12 mouse cellular contexts compared by ENCODE assay signal in the genomic region with DNA sequence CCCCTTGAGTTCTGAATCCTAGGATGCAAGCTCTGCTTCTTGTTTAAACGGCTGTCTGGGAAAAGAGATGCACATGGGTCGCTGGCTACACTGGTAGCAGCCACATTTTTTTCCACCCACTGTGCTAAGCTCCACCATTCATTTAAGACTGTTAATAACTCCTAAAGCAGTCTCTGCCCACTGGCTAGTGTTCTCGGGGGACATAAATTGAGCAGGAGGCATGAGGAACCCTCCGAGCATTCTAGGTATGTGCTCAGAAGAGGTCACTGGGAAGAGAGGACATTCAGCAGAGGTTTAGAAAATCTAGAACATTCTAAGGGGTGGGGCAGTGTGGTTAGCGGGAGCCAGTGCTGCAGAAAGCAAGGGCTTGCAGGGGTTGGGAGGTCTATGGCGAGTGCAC. TPM values are rescaled to one million over a fixed set of nuclear protein-coding genes. Genes with fewer than 3 reads are reported as not detected.
DNase-seq lines count a peak whose midpoint lies in the region; ATAC-seq and TF ChIP-seq lines count a peak whose summit lies in the region.
"Had no signal": no experiment of that assay in that cellular context is flagged by ENCODE, and none has a peak within 500 bp of the region (broad histone marks: within the 10 kb centered on the region; RNA-seq: fewer than 3 reads in every experiment).

No protein-coding gene starts in this region.

- no peak for ATAC-seq in heart, embryonic 15.5 days (replicated peaks; ENCODE audit: insufficient number of reproducible peaks, insufficient read depth, low FRiP score, low read depth)
- ATAC-seq in lung, embryonic 15.5 days (ENCODE audit: borderline replicate concordance, extremely low read depth, low FRiP score, low TSS enrichment), result no peak

- peak overlapping the region; percentile 90 for H3K27ac ChIP-seq in heart, embryonic 15.5 days
- H3K27ac ChIP-seq in lung, embryonic 15.5 days, result no peak overlapping the region
- peak overlapping the region; percentile 70 for H3K27ac ChIP-seq in embryonic fibroblast, embryonic 13.5 days (ENCODE audit: insufficient read depth, low read length)
- H3K27ac ChIP-seq: hindbrain, embryonic 13.5 days; kidney, postnatal 0 days had no signal

- WGBS in heart, embryonic 15.5 days, result 68% methylated on average over 6 of the region's 6 CpGs
- WGBS in lung, embryonic 15.5 days, result 74% methylated on average over 6 of the region's 6 CpGs

- H3K4me3 ChIP-seq in heart, embryonic 15.5 days, result no peak overlapping the region
- no peak overlapping the region for H3K4me3 ChIP-seq in lung, embryonic 15.5 days
- no peak overlapping the region for H3K4me3 ChIP-seq in embryonic fibroblast, embryonic 13.5 days (ENCODE audit: insufficient read depth, low read length)
- peak overlapping the region; percentile 65 for H3K4me3 ChIP-seq in myocyte
- H3K4me3 ChIP-seq: hindbrain, embryonic 13.5 days had no signal

- DNase-seq in heart, postnatal 25 days (ENCODE audit: low spot score), result no peak
- DNase-seq in lung, postnatal 4 days, result no peak
- DNase-seq in B cell, adult 2 months, result no peak
- DNase-seq in adrenal gland, postnatal 25 days, result no peak
- DNase-seq: adrenal gland, adult 2 months; cerebellum, postnatal 10 days had no signal

- no peaks in the 10 kb centered on the region for H3K9me3 ChIP-seq in heart, embryonic 15.5 days (replicated peaks)
- H3K9me3 ChIP-seq in lung, embryonic 15.5 days, result no peaks in the 10 kb centered on the region
- H3K9me3 ChIP-seq: hindbrain, embryonic 13.5 days had no signal

- no peak for TF ChIP-seq POLR2A in embryonic fibroblast, embryonic 13.5 days (IDR thresholded peaks at IDR 0.05; ENCODE audit: low read depth, low read length)
- no peak for TF ChIP-seq POLR2A in myocyte (IDR thresholded peaks at IDR 0.05; ENCODE audit: insufficient read length, low read depth)

- TF ChIP-seq CTCF in embryonic fibroblast, embryonic 13.5 days (IDR thresholded peaks at IDR 0.05; ENCODE audit: borderline replicate concordance, insufficient read depth, low read length), result no peak

- no peaks in the 10 kb centered on the region for H3K27me3 ChIP-seq in heart, embryonic 15.5 days
- no peaks in the 10 kb centered on the region for H3K27me3 ChIP-seq in lung, embryonic 15.5 days
- H3K27me3 ChIP-seq in myocyte (ENCODE audit: control insufficient read depth, insufficient read depth, insufficient read length), result no peaks in the 10 kb centered on the region

- intact Hi-C loops in heart, postnatal 25 days (cut with DNase I), result no loop called here

- H3ac ChIP-seq in myocyte (ENCODE audit: control insufficient read depth, insufficient read length), result no peak overlapping the region

- peaks cover 41% of the 10 kb centered on the region for H3K79me2 ChIP-seq in myocyte (ENCODE audit: control insufficient read depth, insufficient read depth)

- peak overlapping the region; percentile 95 for H3K4me2 ChIP-seq in heart, embryonic 15.5 days
- H3K4me2 ChIP-seq in lung, embryonic 15.5 days, result peak overlapping the region; percentile 95; the same call in 1 of the 2 replicates
- H3K4me2 ChIP-seq in myocyte (ENCODE audit: low read depth), result peak overlapping the region; percentile 76

- H3K4me1 ChIP-seq in heart, embryonic 15.5 days (replicated peaks), result peaks cover 60% of the 10 kb centered on the region
- H3K4me1 ChIP-seq in lung, embryonic 15.5 days, result peaks cover 69% of the 10 kb centered on the region
- H3K4me1 ChIP-seq in embryonic fibroblast, embryonic 13.5 days (ENCODE audit: control insufficient read depth, insufficient read depth, low read length), result peaks cover 12% of the 10 kb centered on the region; the same call in 1 of the 2 replicates

- no peaks in the 10 kb centered on the region for H3K36me3 ChIP-seq in heart, embryonic 15.5 days
- no peaks in the 10 kb centered on the region for H3K36me3 ChIP-seq in lung, embryonic 15.5 days
- H3K36me3 ChIP-seq in myocyte (ENCODE audit: control insufficient read depth, insufficient read depth), result no peaks in the 10 kb centered on the region
- H3K36me3 ChIP-seq: hindbrain, embryonic 13.5 days had no signal

- H3K9ac ChIP-seq in heart, embryonic 15.5 days, result peak overlapping the region; percentile 33; the same call in 1 of the 2 replicates
- no peak overlapping the region for H3K9ac ChIP-seq in lung, embryonic 15.5 days
- H3K9ac ChIP-seq: hindbrain, embryonic 13.5 days had no signal

TF ChIP-seq in myocyte, 11 proteins besides CTCF, POLR2A, EP300 and RAD21:
- TF ChIP-seq MYOG (IDR thresholded peaks at IDR 0.05; ENCODE audit: control insufficient read depth in 1 of 3, insufficient read depth in 1 of 3, insufficient read length in 2 of 3, low read depth in 2 of 3), result peak in 1 of 3 experiments; percentile 52
- TF ChIP-seq SRF (IDR thresholded peaks at IDR 0.05; ENCODE audit: control insufficient read depth, insufficient read length, low read depth), result no peak
TF ChIP-seq in myocyte: peak in this region for 1.

RNA-seq across cellular contexts. Expression of a gene that starts 2.5 kb away (rescaled TPM):
- 9.0 and 11.2 TPM in 2 replicates for polyA plus RNA-seq in heart, embryonic 15.5 days (2015; fragmentation: Nextera tagmentation; extraction: Ambion mirVana)
- total RNA-seq in heart, postnatal 25 days (2021), result 10 to 100 TPM; 14.0 to 17.5 TPM
- polyA plus RNA-seq in lung, embryonic 15.5 days (2015; fragmentation: Nextera tagmentation; extraction: Ambion mirVana), result 12.7 and 14.2 TPM in 2 replicates
- polyA plus RNA-seq in embryonic fibroblast, embryonic 13.5 days (2011; ENCODE audit: insufficient read length, low read depth, missing spikeins), result 10.4 and 11.0 TPM in 2 replicates
- polyA plus RNA-seq in myocyte (2012; fragmentation: generic; extraction: Trizol), result 23.4 TPM
- total RNA-seq in adrenal gland, postnatal 25 days (2021), result 12.4 and 13.3 TPM in 2 replicates
